Mouse (Mus musculus): ENCODE results near the gene Ccr10. TPM values are rescaled to one million over a fixed set of nuclear protein-coding genes. Genes with fewer than 3 reads are reported as not detected.

Ccr10 gene
- polyA plus RNA-seq (2014; fragmentation: Nextera tagmentation; extraction: Ambion mirVana): not detected in 2 replicates

GRCm38 (mm10) chr11:101174851-101175628 is at the start of gene Ccr10:
TSS of gene Ccr10 (minus strand) at chr11:101175443.
- Histone ChIP-seq H3K4me3 (ENCODE audit: low read depth, low read length) (peak within 1 kb of the TSS; percentile 21; the same call in 1 of the 2 replicates), H3K9me3 (ENCODE audit: control insufficient read depth, low read length) (no peaks in the 10 kb centered on the region), H3K27ac (ENCODE audit: low read depth, low read length) (no peak within 1 kb of the TSS), H3K27me3 (ENCODE audit: control insufficient read depth, insufficient read depth, low read length) (peaks cover 68% of the 10 kb centered on the region), H3K4me1 (ENCODE audit: control insufficient read depth, insufficient read depth, low read length) (peaks cover 32% of the 10 kb centered on the region), H3K9ac (ENCODE audit: low read length) (peak within 1 kb of the TSS; percentile 20), H3K4me2 (peak within 1 kb of the TSS; percentile 57), H3K36me3 (ENCODE audit: control insufficient read depth, insufficient read depth, low read length) (no peaks in the 10 kb centered on the region)
- 23% methylated on average over 14 of the region's 14 CpGs for whole genome bisulfite sequencing
- ATAC-seq (ENCODE audit: low FRiP score): no peak
- DNase-seq (ENCODE audit: low spot score, missing footprints): peak; percentile 88

GRCm38 (mm10) chr11:101224337-101224736 is 49.1 kb upstream of the Ccr10 start:
- 90% methylated on average over 3 of the region's 3 CpGs for WGBS
- DNase-seq (ENCODE audit: low spot score, missing footprints) (no peak), ATAC-seq (ENCODE audit: low FRiP score) (no peak)
- Histone ChIP-seq H3K36me3 (ENCODE audit: control insufficient read depth, insufficient read depth, low read length) (no peaks in the 10 kb centered on the region), H3K4me1 (ENCODE audit: control insufficient read depth, insufficient read depth, low read length) (no peaks in the 10 kb centered on the region), H3K9ac (ENCODE audit: low read length) (no peak overlapping the region), H3K4me3 (ENCODE audit: low read depth, low read length) (no peak overlapping the region), H3K27ac (ENCODE audit: low read depth, low read length) (no peak overlapping the region), H3K4me2 (no peak overlapping the region), H3K9me3 (ENCODE audit: control insufficient read depth, low read length) (no peaks in the 10 kb centered on the region), H3K27me3 (ENCODE audit: control insufficient read depth, insufficient read depth, low read length) (no peaks in the 10 kb centered on the region)

DNA sequence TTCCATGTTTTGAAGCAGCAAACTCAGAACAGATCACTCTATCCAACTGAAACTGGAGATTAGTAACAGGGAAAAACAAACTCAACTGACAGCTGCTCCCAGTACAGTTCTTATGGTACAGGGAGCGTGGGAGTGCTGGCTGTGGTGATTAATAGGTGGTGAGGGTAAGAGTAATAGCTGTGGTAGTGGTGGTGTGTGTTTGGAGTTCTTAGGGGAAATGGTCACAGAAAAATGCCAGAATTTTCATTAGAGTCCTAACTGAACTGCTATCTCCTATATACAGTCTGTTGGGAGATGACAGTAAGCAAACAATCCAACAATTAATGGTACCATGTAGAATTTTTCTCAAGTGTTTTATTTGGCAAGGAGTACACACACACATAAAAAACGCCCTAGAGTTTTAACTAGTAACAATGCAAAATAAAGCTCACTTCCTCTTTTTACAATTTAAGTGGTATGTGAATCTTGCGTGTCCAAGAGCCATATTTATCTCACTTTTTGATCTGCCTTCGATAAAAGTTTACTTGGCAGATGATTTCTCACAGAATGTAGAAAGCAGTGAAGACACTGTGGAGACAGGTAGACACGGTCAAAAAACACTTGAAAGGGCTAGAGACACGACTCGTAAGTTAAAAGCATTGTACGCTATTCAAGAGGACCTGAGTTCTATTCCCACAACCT is 46.2 kb upstream of the Ccr10 start:
- no peak overlapping the region for H3K9ac ChIP-seq (ENCODE audit: low read length)
- H3K27ac ChIP-seq (ENCODE audit: low read depth, low read length): no peak overlapping the region
- no peak for ATAC-seq (ENCODE audit: low FRiP score)
- H3K4me3 ChIP-seq (ENCODE audit: low read depth, low read length): no peak overlapping the region
- H3K27me3 ChIP-seq (ENCODE audit: control insufficient read depth, insufficient read depth, low read length): no peaks in the 10 kb centered on the region
- H3K4me2 ChIP-seq: no peak overlapping the region
- WGBS: 91% methylated on average over 8 of the region's 8 CpGs
- no peak for DNase-seq (ENCODE audit: low spot score, missing footprints)
- H3K36me3 ChIP-seq (ENCODE audit: control insufficient read depth, insufficient read depth, low read length): no peaks in the 10 kb centered on the region
- no peaks in the 10 kb centered on the region for H3K4me1 ChIP-seq (ENCODE audit: control insufficient read depth, insufficient read depth, low read length)
- H3K9me3 ChIP-seq (ENCODE audit: control insufficient read depth, low read length): no peaks in the 10 kb centered on the region

- no peak overlapping the region for H3K27ac ChIP-seq (ENCODE audit: low read depth, low read length)
- no peak for ATAC-seq (ENCODE audit: low FRiP score)
- no peak overlapping the region for H3K4me3 ChIP-seq (ENCODE audit: low read depth, low read length)
- H3K36me3 ChIP-seq (ENCODE audit: control insufficient read depth, insufficient read depth, low read length): no peaks in the 10 kb centered on the region
- H3K9me3 ChIP-seq (ENCODE audit: control insufficient read depth, low read length): no peaks in the 10 kb centered on the region
- DNase-seq (ENCODE audit: low spot score, missing footprints): no peak
- H3K27me3 ChIP-seq (ENCODE audit: control insufficient read depth, insufficient read depth, low read length): no peaks in the 10 kb centered on the region
- 59% methylated on average over 2 of the region's 2 CpGs for WGBS
- no peak overlapping the region for H3K9ac ChIP-seq (ENCODE audit: low read length)
- no peak overlapping the region for H3K4me2 ChIP-seq
- no peaks in the 10 kb centered on the region for H3K4me1 ChIP-seq (ENCODE audit: control insufficient read depth, insufficient read depth, low read length)
Measured at GRCm38 (mm10) chr11:101220853-101221252, 45.6 kb upstream of the Ccr10 start.

- no peak overlapping the region for H3K9ac ChIP-seq (ENCODE audit: low read length)
- H3K27ac ChIP-seq (ENCODE audit: low read depth, low read length): no peak overlapping the region
Measured at GRCm38 (mm10) chr11:101218436-101219055, 43.3 kb upstream of the Ccr10 start.

DNA sequence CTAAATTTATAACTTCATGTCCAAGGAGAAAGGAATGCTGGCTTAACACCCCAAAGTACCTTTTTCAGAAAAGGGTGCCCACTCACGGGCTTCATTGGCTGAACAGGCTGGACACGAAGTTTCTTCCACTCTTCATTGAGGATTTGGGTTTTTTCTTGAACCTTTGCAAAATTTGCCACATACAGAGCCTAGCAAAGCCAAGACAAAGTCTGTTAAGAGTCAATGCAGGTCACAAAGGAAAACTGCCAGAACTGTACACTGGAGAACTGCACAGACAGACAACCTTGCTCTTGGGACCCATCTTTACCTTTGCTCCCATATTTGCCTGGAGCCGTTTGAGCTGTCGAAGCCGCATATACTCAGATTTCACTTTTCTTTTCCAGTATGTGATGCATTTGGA is 41.7 kb upstream of the Ccr10 start:
- WGBS: 93% methylated on average over 5 of the region's 5 CpGs
- Histone ChIP-seq H3K9me3 (ENCODE audit: control insufficient read depth, low read length) (no peaks in the 10 kb centered on the region), H3K9ac (ENCODE audit: low read length) (no peak overlapping the region), H3K27ac (ENCODE audit: low read depth, low read length) (no peak overlapping the region), H3K4me3 (ENCODE audit: low read depth, low read length) (no peak overlapping the region), H3K4me2 (no peak overlapping the region), H3K4me1 (ENCODE audit: control insufficient read depth, insufficient read depth, low read length) (no peaks in the 10 kb centered on the region), H3K27me3 (ENCODE audit: control insufficient read depth, insufficient read depth, low read length) (no peaks in the 10 kb centered on the region), H3K36me3 (ENCODE audit: control insufficient read depth, insufficient read depth, low read length) (no peaks in the 10 kb centered on the region)
- ATAC-seq (ENCODE audit: low FRiP score): no peak
- DNase-seq (ENCODE audit: low spot score, missing footprints): no peak

More at GRCm38 (mm10) chr11:101218436-101219055, 43.3 kb upstream of the Ccr10 start:
- DNase-seq (ENCODE audit: low spot score, missing footprints) (no peak), ATAC-seq (ENCODE audit: low FRiP score) (no peak)
- Histone ChIP-seq H3K9me3 (ENCODE audit: control insufficient read depth, low read length) (no peaks in the 10 kb centered on the region), H3K36me3 (ENCODE audit: control insufficient read depth, insufficient read depth, low read length) (no peaks in the 10 kb centered on the region), H3K4me1 (ENCODE audit: control insufficient read depth, insufficient read depth, low read length) (no peaks in the 10 kb centered on the region), H3K4me3 (ENCODE audit: low read depth, low read length) (no peak overlapping the region), H3K27me3 (ENCODE audit: control insufficient read depth, insufficient read depth, low read length) (no peaks in the 10 kb centered on the region), H3K4me2 (no peak overlapping the region)
- WGBS: 86% methylated on average over 10 of the region's 10 CpGs

- Histone ChIP-seq H3K9ac (ENCODE audit: low read length) (no peak overlapping the region), H3K27ac (ENCODE audit: low read depth, low read length) (no peak overlapping the region), H3K27me3 (ENCODE audit: control insufficient read depth, insufficient read depth, low read length) (no peaks in the 10 kb centered on the region), H3K4me2 (no peak overlapping the region), H3K4me1 (ENCODE audit: control insufficient read depth, insufficient read depth, low read length) (no peaks in the 10 kb centered on the region), H3K36me3 (ENCODE audit: control insufficient read depth, insufficient read depth, low read length) (no peaks in the 10 kb centered on the region), H3K9me3 (ENCODE audit: control insufficient read depth, low read length) (no peaks in the 10 kb centered on the region), H3K4me3 (ENCODE audit: low read depth, low read length) (no peak overlapping the region)
- no peak for ATAC-seq (ENCODE audit: low FRiP score)
- DNase-seq (ENCODE audit: low spot score, missing footprints): peak; percentile 96
- WGBS: 60% methylated on average over 3 of the region's 3 CpGs
Measured at GRCm38 (mm10) chr11:101211970-101212369, 36.7 kb upstream of the Ccr10 start.

GRCm38 (mm10) chr11:101200986-101201385 is 25.7 kb upstream of the Ccr10 start:
- DNase-seq (ENCODE audit: low spot score, missing footprints) (peak; percentile 88), ATAC-seq (ENCODE audit: low FRiP score) (no peak)
- Histone ChIP-seq H3K9ac (ENCODE audit: low read length) (no peak overlapping the region), H3K4me1 (ENCODE audit: control insufficient read depth, insufficient read depth, low read length) (no peaks in the 10 kb centered on the region), H3K27me3 (ENCODE audit: control insufficient read depth, insufficient read depth, low read length) (no peaks in the 10 kb centered on the region), H3K9me3 (ENCODE audit: control insufficient read depth, low read length) (no peaks in the 10 kb centered on the region), H3K4me2 (no peak overlapping the region), H3K36me3 (ENCODE audit: control insufficient read depth, insufficient read depth, low read length) (no peaks in the 10 kb centered on the region; the same call in 1 of the 2 replicates), H3K4me3 (ENCODE audit: low read depth, low read length) (no peak overlapping the region), H3K27ac (ENCODE audit: low read depth, low read length) (no peak overlapping the region)
- WGBS: 34% methylated on average over 7 of the region's 7 CpGs

DNA sequence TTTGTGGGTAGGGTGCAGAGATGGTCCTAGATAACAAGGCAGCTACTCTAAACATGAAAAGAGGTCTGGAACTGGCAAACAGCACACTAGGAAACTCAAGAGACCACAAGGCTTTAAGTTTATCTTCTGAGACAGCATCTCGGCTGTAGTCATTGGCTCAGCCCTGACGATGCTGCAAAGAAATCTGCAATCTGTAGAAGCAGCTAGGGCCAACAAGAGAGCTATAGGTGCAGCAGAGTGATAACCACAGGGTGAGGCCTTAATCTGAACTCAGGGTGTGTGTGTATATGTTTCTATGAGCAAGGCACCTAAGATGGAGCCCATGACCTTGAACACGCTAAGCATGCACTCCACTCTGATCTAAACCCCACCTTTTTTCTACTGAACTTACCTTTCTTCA is 24.3 kb upstream of the Ccr10 start:
- no peaks in the 10 kb centered on the region; the same call in 1 of the 2 replicates for H3K36me3 ChIP-seq (ENCODE audit: control insufficient read depth, insufficient read depth, low read length)
- WGBS: 95% methylated on average over 3 of the region's 3 CpGs
- H3K4me2 ChIP-seq: no peak overlapping the region
- H3K27ac ChIP-seq (ENCODE audit: low read depth, low read length): no peak overlapping the region
- no peaks in the 10 kb centered on the region for H3K4me1 ChIP-seq (ENCODE audit: control insufficient read depth, insufficient read depth, low read length)
- ATAC-seq (ENCODE audit: low FRiP score) (no peak), DNase-seq (ENCODE audit: low spot score, missing footprints) (no peak)
- no peak overlapping the region for H3K4me3 ChIP-seq (ENCODE audit: low read depth, low read length)
- no peak overlapping the region for H3K9ac ChIP-seq (ENCODE audit: low read length)
- no peaks in the 10 kb centered on the region for H3K9me3 ChIP-seq (ENCODE audit: control insufficient read depth, low read length)
- H3K27me3 ChIP-seq (ENCODE audit: control insufficient read depth, insufficient read depth, low read length): no peaks in the 10 kb centered on the region
